Mouse (Mus musculus): Measurements from ENCODE around the gene Prdm10.

Prdm10 gene

DNA sequence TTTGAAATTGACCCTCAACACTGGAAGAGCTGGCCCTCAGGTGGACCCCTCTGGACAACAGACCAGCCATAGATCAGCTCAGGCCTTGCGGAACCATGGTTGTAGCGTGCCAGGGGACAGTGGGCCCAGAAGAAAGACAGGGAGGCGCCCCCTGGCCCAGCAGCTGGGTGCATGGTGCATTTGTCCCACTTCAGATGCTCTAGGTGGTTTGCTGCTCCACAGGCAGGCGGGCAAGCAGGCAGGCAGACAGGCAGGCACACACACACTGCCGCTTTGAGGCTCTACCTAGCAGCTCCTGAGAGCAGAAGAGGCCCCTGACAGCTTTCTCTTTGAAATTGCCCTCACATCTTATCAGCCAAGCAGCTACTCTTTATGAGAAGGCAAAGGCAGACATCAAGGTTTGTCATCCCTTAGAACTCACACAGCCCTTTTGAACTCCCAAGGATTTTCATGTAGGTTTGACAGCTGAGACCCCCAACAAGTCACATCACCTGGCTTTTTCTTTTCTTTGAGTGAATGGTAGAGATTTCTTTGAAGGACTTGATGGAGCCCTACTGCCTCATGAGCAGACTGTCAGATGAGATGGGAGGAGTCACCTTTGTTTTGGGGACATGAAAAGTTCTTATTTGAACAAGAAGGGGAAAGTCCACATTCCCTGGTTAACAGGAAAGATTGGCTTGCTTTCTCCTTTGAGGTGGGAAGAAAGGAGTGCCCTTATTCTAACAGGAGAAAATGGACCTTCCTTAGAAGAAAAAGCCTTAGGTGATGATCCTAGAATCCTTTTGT is 21.4 kb downstream of the Prdm10 start:
- no peak for DNase-seq (ENCODE audit: low read depth, low spot score)

DNA sequence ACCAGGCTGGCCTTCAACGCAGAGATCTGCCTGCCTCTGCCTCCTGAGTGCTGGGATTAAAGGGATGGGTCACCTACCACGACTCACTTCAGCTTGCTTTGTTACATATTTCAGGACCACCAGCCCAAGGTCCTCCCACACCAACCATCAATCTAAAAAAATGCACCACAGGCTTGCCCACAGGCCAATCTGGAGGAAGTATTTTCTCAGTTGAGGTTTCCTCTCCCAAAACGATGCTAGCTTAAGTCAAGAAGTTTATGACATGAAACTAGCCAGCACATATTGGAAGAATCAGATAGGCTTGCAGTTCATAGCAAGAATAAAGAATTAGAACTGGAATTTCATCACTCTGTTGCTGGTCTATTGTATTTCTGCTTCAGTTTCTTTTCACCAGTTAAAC is 24.0 kb downstream of the Prdm10 start:
- no peak for DNase-seq (ENCODE audit: low read depth, low spot score)

DNA sequence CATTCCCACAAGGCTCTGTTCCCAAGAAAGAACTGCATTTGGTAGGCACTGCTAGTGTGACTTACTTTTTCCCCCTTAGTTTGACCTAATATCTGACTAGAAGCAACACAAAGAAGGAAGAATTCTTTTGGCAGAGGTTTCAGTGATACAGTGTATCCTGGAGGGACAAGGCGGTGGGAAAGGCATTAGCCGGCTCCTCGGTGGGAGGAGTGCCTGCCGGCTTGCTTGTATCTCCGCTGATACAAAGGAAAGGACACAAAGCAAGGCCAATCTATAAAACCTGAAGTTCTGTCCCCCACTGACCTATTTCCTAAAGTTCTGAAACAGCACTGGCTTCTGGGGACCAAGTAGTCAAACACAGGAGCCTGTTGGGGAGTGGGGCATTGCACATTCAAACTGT is 24.8 kb downstream of the Prdm10 start:
- no peak for DNase-seq (ENCODE audit: low read depth, low spot score)

DNA sequence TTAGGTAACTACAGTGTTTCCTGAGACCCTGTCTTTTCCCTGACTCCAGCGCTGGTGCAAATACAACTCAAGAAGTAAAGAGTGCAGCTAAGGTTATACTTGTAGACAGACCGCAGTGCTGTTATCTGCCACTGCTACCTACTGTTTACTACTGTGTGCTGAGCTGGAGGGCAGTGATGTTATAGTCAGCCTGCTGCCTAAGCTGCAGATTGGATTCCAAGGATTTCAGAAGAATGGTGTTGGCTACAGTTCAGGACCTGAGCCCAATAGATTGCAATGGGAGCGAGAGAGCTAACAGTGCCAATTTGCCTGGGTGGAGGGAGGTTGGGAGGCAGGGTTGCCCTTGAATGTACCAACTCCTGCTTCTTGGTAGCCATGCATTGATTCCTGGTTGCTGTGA is 25.5 kb downstream of the Prdm10 start:
- DNase-seq (ENCODE audit: low read depth, low spot score) = no peak

DNA sequence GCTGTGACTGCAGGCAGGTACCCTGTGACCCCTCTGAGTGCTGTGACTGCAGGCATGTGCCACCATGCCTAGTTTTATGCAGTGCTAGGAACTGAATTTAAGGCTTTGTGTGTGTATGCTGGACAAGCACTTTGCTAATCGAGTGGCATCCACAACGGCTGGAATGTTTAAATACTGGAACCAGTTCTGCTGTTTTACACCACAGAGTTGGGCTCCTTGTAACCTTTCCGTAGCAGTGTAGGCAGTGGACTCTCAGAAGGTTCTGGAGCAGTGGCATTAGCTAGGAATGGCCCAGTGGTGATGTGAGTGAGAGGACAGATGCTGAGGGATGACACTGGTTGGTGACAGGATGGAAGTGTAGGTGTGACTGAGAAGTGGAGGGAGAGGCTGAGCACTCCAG is 26.9 kb downstream of the Prdm10 start:
- DNase-seq (ENCODE audit: low read depth, low spot score) = no peak

DNA sequence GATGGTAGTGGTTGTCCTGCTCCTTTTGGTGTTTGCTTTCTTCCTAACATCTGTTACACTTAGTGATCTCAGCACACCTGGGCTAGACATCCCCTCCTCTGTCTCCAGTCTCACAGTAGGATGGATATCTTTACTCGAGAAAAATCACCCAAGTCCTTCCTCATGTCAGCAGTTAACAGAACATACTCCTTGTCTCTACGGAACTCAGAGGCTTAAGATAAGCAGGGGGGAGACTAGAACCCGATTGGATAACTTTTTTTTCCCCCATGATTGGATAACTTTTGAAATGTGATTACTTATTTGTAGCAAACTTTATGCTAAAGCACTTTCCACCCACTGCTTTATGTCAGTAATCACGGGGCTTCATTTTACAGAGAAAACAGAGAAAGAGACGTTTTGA is 28.7 kb downstream of the Prdm10 start:
- no peak for DNase-seq (ENCODE audit: low read depth, low spot score)

DNA sequence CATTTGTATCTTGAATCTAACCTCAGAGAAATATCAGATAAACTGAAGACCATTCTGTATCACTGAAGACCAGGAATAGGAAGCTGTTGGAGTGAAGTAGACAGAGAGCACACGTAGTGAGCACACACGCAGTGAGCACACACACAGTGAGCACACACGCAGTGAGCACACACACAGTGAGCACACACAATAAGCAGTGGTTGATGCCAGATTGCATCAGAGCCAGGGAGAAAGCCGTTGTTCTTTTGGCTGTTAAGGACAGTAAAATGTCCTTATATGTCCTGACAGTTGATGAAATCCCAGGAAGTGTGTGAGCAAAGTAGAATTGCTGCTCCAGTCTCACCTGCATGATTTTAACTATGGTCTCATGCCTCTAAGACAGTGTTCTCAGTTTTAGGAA is 30.3 kb downstream of the Prdm10 start:
- no peak for DNase-seq (ENCODE audit: low read depth, low spot score)

DNA sequence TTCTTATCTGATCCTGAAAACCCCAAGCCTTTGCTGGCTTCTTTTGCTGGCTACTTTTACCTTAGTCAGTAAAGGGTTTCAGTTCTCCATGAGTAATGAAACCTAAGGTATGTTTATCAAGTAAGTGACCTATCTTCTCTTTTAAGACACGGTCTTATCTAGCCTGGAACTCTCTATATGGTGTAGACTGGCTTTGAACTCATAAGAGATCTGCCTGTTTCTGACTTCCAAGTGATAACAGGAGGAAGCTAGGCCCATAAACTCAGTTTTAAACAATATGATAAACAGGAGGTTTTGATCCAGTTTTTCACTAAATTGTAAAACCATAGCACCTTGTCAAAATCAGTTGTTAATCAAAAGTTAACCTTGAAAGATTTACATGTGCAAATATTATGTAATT is 33.5 kb downstream of the Prdm10 start:
- no peak for DNase-seq (ENCODE audit: low read depth, low spot score)

DNA sequence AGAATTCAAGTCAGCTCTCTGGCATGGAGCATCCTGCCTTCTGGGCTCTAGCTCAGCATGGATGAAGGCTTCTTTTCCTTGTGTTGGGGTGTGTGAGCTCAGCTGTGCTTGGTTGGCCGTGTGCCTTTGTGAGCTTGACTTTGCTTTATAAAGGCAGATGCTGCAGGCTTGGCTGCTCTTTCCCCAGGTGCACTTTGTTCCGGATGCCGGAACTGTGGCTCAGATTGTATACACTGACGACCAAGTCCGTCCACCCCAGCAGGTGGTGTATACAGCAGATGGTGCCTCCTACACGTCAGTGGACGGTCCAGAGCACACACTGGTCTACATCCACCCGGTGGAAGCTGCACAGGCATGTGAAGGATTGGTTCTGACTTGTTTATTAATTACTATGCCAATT is 35.6 kb downstream of the Prdm10 start:
- no peak for DNase-seq (ENCODE audit: low read depth, low spot score)

DNA sequence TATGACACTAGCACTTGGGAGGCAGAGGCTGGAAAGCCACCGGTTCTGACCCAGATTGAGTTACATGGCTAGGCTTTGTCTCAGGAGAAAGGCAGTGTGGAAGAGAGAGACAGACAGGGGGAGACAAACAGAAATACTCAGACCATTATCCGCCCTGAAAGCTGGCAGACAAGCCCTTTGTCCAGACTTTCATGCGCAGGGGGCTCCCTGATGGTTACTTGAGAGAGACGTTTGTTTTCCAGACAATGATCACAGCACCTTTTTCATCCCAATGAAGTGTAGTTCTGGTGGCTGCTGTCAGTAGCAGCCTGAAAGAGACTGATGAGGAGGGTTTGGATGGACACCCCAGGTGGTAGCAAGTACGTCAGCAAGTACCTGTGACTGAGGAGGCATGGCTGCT is 38.6 kb downstream of the Prdm10 start:
- no peak for DNase-seq (ENCODE audit: low read depth, low spot score)

DNA sequence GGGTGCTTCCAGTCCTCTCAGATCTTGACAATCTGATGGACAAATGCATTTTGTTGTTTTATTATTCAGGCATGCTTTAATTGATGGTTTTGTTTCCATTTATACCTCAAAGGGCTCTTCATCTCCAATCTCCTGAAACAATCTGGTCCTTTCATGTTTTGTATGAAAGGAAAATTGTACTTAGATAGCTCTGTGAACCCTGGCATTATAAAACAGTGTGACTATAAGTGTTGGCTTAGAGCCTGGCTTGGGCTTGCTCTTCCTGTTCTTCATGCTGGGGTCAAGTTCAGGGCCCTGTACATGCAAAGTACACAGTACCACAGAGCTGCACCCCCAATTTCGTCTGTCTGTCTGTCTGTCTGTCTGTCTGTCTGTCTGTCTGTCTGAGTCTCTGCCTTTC is 40.4 kb downstream of the Prdm10 start:
- no peak for DNase-seq (ENCODE audit: low read depth, low spot score)

DNA sequence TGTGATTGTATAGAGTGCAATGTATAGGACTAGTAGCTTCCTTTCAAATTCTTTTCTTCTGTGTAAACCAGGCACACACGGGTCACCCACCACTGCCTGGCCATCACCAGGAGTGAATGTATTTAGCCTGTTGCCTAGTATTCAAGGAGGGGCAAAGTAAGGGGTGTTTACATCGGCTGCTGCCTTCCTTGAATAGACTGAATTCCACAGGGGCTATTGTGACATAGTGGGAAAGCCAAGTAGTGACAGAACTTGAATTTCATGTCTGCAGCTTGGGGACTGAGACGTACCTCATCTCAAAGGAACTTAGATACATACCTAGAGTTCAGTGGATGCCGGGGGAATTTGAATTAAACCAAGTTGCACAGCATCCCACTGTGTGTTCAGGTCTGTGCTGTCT is 41.2 kb downstream of the Prdm10 start:
- DNase-seq (ENCODE audit: low read depth, low spot score) = no peak

DNA sequence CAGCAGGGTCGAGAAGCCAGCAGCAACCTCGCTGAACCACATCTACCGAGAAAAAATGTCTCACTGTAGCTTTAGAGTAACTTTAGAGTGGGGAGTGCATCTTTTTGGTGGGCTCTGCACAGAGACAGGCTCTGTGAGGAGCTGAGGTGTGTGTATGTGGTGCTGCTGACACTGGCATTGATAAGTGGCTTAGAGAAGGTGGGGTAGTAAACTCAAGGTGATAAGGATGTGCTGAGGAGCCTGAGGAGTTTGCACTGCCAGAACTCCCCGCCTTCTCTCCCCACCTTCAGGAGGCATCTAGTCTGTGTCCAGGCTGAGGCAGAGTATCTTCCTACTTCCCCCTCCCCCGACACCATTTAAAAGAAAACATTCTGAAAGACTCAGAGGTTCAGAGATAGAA is 41.8 kb downstream of the Prdm10 start:
- DNase-seq (ENCODE audit: low read depth, low spot score) = no peak

DNA sequence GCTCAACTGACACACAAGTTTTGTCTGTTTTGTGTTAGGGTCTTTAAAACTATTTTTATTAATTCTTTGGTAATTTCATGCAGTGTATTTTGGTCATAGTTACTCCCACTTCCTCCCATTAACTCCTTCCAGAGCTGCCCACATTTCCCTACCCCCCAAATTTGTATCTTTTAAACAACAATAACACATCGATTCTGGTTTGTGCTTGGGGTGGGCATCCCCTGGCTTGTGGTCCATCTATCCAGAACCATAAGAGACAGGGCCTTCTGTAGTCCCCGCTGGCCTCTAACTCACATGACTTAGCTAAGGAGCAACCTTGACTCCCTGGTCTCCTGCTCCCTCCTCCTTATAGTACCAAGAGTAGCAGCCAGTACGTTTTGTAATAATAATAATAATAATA is 50.5 kb downstream of the Prdm10 start:
- no peak for DNase-seq (ENCODE audit: low read depth, low spot score)

DNA sequence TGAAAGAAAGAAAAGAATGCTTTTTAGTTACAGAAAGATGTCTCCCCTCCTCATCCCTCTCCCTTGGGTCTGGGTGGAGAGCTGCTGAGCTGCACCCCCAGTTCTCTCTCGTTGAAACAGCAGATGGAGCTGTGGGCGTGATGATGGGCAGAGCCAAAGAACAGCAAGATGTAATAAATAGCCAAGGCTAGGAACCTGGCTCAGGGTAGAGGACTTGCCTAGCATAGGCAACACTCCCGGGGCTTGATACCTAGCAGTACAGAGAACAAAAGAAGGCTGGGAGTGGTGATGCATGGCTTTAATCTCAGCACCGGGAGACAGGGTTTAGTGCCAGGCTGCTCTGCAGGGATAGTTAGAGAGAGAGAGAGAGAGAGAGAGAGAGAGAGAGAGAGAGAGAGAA is 50.9 kb downstream of the Prdm10 start:
- DNase-seq (ENCODE audit: low read depth, low spot score) = no peak

DNA sequence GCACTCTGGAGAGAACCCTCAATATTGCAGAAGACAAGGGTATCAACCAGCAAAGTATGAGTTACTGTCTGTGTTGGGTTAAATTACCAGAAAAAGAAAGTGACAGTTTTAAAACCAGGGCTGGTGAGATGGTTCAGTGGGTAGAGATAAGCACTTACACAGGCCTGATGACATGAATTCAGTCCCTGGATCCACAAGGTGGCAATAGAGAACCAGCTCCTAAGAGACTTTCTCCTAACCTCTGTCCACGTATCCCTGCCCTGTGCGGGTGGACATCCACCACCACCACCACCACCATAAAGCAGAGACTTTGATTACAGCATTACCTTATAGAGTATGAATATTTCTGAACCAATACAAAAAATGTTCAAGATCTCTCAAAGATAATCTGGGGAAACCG is 51.6 kb downstream of the Prdm10 start:
- no peak for DNase-seq (ENCODE audit: low read depth, low spot score)

DNA sequence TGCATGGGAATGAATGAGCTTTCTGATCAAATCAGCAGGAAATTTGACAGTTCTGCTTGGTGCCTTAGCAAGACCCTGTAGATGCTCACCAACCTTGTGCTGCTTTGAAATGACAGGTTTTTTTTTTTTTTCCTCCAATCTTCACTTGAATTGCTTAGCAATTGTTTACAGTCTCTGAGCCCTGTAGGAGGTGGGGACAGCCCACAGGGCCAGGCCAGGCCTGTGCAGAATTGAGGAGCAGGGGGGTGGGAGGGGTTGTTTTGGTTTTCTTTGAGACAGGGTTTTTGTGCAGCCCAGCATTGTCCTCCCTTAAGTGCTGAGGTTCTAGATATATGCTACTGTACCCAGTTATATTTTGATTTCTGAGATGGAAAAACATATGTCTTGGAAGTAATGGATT is 52.5 kb downstream of the Prdm10 start:
- no peak for DNase-seq (ENCODE audit: low read depth, low spot score)

DNA sequence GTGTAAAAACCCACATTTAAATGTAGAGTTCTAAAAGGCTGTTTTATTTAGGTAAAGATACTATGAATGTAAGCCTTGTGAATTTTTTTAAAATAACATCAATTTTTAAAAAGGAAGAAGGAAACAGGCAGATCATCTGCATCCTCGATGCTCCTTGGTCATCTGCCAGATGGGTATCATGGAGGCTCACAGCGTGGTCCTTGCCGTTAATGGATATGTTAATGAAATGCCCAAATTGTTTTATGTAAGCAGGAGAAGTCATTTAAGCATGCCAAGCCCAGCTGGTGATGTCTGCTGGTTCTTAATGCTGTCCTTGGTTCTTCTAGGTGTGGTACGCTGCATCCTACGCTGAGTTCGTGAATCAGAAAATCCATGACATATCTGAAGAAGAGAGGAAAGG is 54.7 kb downstream of the Prdm10 start:
- no peak for DNase-seq (ENCODE audit: low read depth, low spot score)

DNA sequence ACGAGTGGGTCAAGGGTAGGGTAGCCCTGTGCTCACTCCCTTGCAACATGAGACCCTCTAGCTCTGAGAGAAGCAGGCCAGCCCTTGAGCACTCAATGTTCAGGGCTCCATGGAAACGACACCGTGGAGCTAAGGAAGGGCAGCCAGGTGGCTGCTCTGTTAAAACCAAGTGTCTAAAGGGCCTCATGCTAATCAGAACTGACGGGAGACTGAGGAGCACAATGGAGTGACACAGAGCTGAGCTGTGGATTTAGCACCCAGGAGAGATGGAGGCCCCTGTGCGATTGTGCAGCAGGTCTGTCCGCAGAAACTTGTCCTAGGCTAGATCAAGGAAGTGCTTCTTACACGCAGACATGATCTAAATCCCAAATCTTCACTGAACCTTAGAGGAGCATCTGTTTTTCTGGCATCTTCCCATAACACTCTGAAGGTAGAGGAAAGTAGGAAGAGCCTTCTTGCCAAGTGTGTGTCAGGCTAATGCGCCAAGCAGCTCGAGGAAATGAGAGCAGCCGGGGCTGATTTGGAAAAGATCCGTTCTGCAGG is 64.0 kb downstream of the Prdm10 start:
- DNase-seq (ENCODE audit: low read depth, low spot score) = no peak

DNA sequence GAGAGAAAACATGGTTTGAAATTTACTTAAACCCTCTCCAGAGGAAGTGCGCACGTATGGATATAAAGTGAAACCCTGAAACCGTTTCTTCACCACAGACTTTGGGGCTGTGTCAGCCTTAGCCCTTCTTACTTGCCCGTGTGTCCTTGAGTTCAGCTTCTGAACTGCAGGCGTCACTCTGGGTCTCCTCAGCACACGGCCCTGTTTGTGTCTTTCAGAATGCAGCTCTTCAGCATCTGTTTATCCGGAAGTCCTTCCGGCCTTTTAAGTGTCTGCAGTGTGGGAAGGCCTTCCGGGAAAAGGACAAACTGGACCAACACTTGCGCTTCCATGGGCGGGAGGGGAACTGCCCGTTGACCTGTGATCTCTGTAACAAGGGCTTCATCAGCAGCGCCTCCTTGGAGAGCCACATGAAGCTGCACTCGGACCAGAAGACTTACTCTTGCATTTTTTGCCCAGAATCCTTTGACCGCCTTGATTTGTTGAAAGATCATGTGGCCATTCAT is 66.3 kb downstream of the Prdm10 start:
- DNase-seq (ENCODE audit: low read depth, low spot score) = no peak

DNA sequence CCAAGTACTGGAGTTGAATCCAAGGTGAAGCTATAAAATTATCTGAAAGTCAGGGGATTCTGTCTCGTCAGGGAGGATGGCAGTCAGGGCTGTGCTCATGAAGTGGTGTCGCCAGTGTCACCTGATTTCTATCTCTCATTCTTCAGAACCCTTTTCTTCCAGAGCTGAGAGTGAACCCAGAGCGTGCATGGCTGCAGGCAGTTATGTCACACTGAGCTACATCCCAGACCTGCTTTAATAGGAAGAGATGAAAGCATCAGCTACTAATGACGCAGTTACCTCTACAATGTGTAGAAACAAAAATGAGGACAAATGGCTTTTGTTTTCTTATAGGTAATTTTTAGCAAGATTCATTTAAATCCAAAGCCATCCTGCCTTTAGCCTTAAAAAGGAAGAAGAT is 68.1 kb downstream of the Prdm10 start:
- DNase-seq (ENCODE audit: low read depth, low spot score) = no peak

DNA sequence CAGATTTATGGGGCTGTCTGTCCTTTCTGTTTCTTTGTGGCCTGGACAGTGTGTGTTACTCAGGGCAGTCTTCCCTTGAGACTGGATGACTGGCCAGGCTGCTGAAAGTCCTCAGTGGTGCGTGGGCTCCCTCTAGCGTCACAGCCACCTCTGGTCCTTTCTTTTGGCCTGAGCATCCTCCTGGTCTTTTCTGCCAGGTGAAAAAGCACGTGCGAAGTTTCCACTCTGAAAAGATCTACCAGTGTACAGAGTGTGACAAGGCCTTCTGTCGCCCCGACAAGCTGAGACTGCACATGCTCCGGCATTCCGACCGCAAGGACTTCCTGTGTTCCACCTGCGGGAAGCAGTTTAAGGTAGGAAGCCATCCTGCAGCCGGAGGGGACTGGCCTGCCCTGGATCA is 68.6 kb downstream of the Prdm10 start:
- DNase-seq (ENCODE audit: low read depth, low spot score) = no peak

DNA sequence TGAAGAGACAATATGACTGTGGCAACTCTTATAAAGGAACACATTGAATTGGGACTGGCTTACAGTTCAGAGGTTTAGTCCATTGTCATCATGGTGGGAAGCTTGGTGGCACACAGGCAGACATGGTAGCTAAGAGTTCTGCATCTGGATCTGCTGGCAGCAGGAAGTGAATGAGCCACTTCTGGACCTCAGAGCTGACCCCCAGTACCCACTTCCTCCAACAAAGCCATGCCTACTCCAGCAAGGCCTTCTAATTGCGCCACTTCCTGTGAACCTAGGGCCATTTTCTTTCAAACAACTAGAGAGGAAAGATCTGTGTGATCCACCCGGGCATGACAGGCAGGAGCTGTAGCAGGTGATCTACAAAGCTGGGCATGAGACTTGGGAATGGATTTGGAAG is 72.4 kb downstream of the Prdm10 start:
- DNase-seq (ENCODE audit: low read depth, low spot score) = no peak

DNA sequence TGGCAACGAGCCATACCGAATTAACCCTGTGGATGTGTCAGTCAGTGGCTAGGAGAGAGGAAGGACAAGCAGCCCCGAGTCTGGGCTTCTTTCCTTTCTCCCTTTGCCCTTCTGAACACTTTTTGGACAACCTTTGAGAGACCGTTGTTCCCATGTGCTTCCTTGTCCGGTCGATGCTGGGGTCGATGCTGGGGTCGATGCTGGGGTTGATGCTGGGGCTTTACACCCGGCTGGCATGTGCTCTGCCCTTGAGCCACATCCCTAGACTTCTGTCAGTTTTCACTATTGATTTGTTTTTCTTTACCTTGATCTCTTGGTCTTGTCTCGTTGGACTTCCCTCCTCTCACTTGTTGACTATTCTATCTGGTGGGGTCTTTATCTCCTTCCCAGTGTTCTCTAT is 73.2 kb downstream of the Prdm10 start:
- DNase-seq (ENCODE audit: low read depth, low spot score) = no peak
